Mouse (Mus musculus): ENCODE data around the gene Atr. TPM values are rescaled to one million over a fixed set of nuclear protein-coding genes. Genes with fewer than 3 reads are reported as not detected.
"Not testable (repeated sequence)": the region's sequence is repeated elsewhere in the genome, so short reads cannot be mapped to it uniquely, and the experiment has no call there.

Gene Atr
- total and polyA plus RNA-seq, 2 experiments from 2014 or later = 6.6 to 23.0 TPM

GRCm38 (mm10) chr9:95953658-95954057 lies 96.3 kb downstream of the Atr start:
- no peaks in the 10 kb centered on the region for H3K4me1 ChIP-seq (ENCODE audit: insufficient read depth, low read length)
- H3K4me3 ChIP-seq (ENCODE audit: low read depth, low read length) = no peak overlapping the region
- peak overlapping the region; percentile 66 for H3K4me2 ChIP-seq (ENCODE audit: low read depth, low read length, poor library complexity, severe bottlenecking)

GRCm38 (mm10) chr9:95954226-95954584 lies 96.8 kb downstream of the Atr start:
- peak; percentile 84 for ATAC-seq (ENCODE audit: low FRiP score)
- no peaks in the 10 kb centered on the region for H3K9me3 ChIP-seq (ENCODE audit: low read length)
- WGBS = 0% methylated on average over 7 of the region's 7 CpGs
- H3K4me1 ChIP-seq (ENCODE audit: insufficient read depth, low read length) = no peaks in the 10 kb centered on the region
- peak overlapping the region; percentile 98 for H3K9ac ChIP-seq (replicated peaks; ENCODE audit: low read length, poor library complexity, severe bottlenecking)
- no peaks in the 10 kb centered on the region for H3K27me3 ChIP-seq (ENCODE audit: insufficient read depth, low read length)
- no peaks in the 10 kb centered on the region for H3K36me3 ChIP-seq (ENCODE audit: insufficient read depth, low read length)
- peak; percentile 35 for TF ChIP-seq CTCF (IDR thresholded peaks at IDR 0.05)
- peak overlapping the region; percentile 66 for H3K4me2 ChIP-seq (ENCODE audit: low read depth, low read length, poor library complexity, severe bottlenecking)
- H3K4me3 ChIP-seq (ENCODE audit: low read depth, low read length) = peak overlapping the region; percentile 100
- H3K27ac ChIP-seq (ENCODE audit: low read depth, low read length) = peak overlapping the region; percentile 75
- DNase-seq (ENCODE audit: low spot score) = peak; percentile 75

More at GRCm38 (mm10) chr9:95953658-95954057, 96.3 kb downstream of the Atr start:
- no peak for DNase-seq (ENCODE audit: low spot score)
- no peak for ATAC-seq (ENCODE audit: low FRiP score)
- Histone ChIP-seq H3K36me3 (ENCODE audit: insufficient read depth, low read length) (no peaks in the 10 kb centered on the region), H3K27me3 (ENCODE audit: insufficient read depth, low read length) (no peaks in the 10 kb centered on the region), H3K9me3 (ENCODE audit: low read length) (no peaks in the 10 kb centered on the region), H3K27ac (ENCODE audit: low read depth, low read length) (no peak overlapping the region), H3K9ac (replicated peaks; ENCODE audit: low read length, poor library complexity, severe bottlenecking) (no peak overlapping the region)
- TF ChIP-seq CTCF (IDR thresholded peaks at IDR 0.05) = no peak
- 83% methylated on average over 4 of the region's 4 CpGs for WGBS

- Histone ChIP-seq H3K4me1 (ENCODE audit: insufficient read depth, low read length) (no peaks in the 10 kb centered on the region), H3K36me3 (ENCODE audit: insufficient read depth, low read length) (no peaks in the 10 kb centered on the region), H3K27me3 (ENCODE audit: insufficient read depth, low read length) (no peaks in the 10 kb centered on the region), H3K4me2 (ENCODE audit: low read depth, low read length, poor library complexity, severe bottlenecking) (peak within 1 kb of the TSS; percentile 66), H3K27ac (ENCODE audit: low read depth, low read length) (peak within 1 kb of the TSS; percentile 83), H3K9ac (replicated peaks; ENCODE audit: low read length, poor library complexity, severe bottlenecking) (peak within 1 kb of the TSS; percentile 98), H3K4me3 (ENCODE audit: low read depth, low read length) (peak within 1 kb of the TSS; percentile 100), H3K9me3 (ENCODE audit: low read length) (no peaks in the 10 kb centered on the region)
- DNase-seq (ENCODE audit: low spot score) (peak; percentile 96), ATAC-seq (ENCODE audit: low FRiP score) (peak; percentile 99)
- under 1% methylated on average over 57 of the region's 57 CpGs for WGBS
- no peak; the same call in 1 of the 2 replicates for TF ChIP-seq CTCF (IDR thresholded peaks at IDR 0.05)
Observed at GRCm38 (mm10) chr9:95954585-95955461, 97.4 kb downstream of the Atr start, which contains the start of gene Xrn1. Xrn1 (plus strand) TSS chr9:95954760.

GRCm38 (mm10) chr9:95957611-95958010 lies 100.2 kb downstream of the Atr start:
- no peak overlapping the region for H3K9ac ChIP-seq (replicated peaks; ENCODE audit: low read length, poor library complexity, severe bottlenecking)
- DNase-seq (ENCODE audit: low spot score) (no peak), ATAC-seq (ENCODE audit: low FRiP score) (no peak)
- TF ChIP-seq CTCF (IDR thresholded peaks at IDR 0.05) = no peak
- H3K4me3 ChIP-seq (ENCODE audit: low read depth, low read length) = no peak overlapping the region
- no peaks in the 10 kb centered on the region for H3K9me3 ChIP-seq (ENCODE audit: low read length)
- no peaks in the 10 kb centered on the region for H3K36me3 ChIP-seq (ENCODE audit: insufficient read depth, low read length)
- H3K4me2 ChIP-seq (ENCODE audit: low read depth, low read length, poor library complexity, severe bottlenecking) = no peak overlapping the region
- H3K4me1 ChIP-seq (ENCODE audit: insufficient read depth, low read length) = no peaks in the 10 kb centered on the region
- 94% methylated on average over 2 of the region's 2 CpGs for WGBS
- H3K27me3 ChIP-seq (ENCODE audit: insufficient read depth, low read length) = no peaks in the 10 kb centered on the region
- H3K27ac ChIP-seq (ENCODE audit: low read depth, low read length) = no peak overlapping the region

GRCm38 (mm10) chr9:95958041-95958730 lies 100.8 kb downstream of the Atr start:
- 96% methylated on average over 7 of the region's 7 CpGs for WGBS

GRCm38 (mm10) chr9:95958731-95959105 lies 101.3 kb downstream of the Atr start:
- not testable (repeated sequence) for H3K4me3 ChIP-seq (ENCODE audit: low read depth, low read length); H3K36me3 ChIP-seq (ENCODE audit: insufficient read depth, low read length); H3K27ac ChIP-seq (ENCODE audit: low read depth, low read length); H3K27me3 ChIP-seq (ENCODE audit: insufficient read depth, low read length); DNase-seq (ENCODE audit: low spot score); H3K4me2 ChIP-seq (ENCODE audit: low read depth, low read length, poor library complexity, severe bottlenecking); H3K4me1 ChIP-seq (ENCODE audit: insufficient read depth, low read length); H3K9ac ChIP-seq (replicated peaks; ENCODE audit: low read length, poor library complexity, severe bottlenecking); ATAC-seq (ENCODE audit: low FRiP score); H3K9me3 ChIP-seq (ENCODE audit: low read length)
- 100% methylated on average over 2 of the region's 2 CpGs for WGBS

More at GRCm38 (mm10) chr9:95958041-95958730, 100.8 kb downstream of the Atr start:
- H3K4me2 ChIP-seq (ENCODE audit: low read depth, low read length, poor library complexity, severe bottlenecking) = no peak overlapping the region
- H3K4me3 ChIP-seq (ENCODE audit: low read depth, low read length) = no peak overlapping the region
- ATAC-seq (ENCODE audit: low FRiP score) = no peak
- no peak overlapping the region for H3K9ac ChIP-seq (replicated peaks; ENCODE audit: low read length, poor library complexity, severe bottlenecking)
- H3K27me3 ChIP-seq (ENCODE audit: insufficient read depth, low read length) = no peaks in the 10 kb centered on the region
- H3K36me3 ChIP-seq (ENCODE audit: insufficient read depth, low read length) = no peaks in the 10 kb centered on the region
- H3K4me1 ChIP-seq (ENCODE audit: insufficient read depth, low read length) = no peaks in the 10 kb centered on the region
- TF ChIP-seq CTCF (IDR thresholded peaks at IDR 0.05) = no peak
- no peaks in the 10 kb centered on the region for H3K9me3 ChIP-seq (ENCODE audit: low read length)
- DNase-seq (ENCODE audit: low spot score) = no peak
- H3K27ac ChIP-seq (ENCODE audit: low read depth, low read length) = no peak overlapping the region
